Mouse (Mus musculus): Measurements from ENCODE around the gene Cacna2d1.

Gene Cacna2d1

DNA sequence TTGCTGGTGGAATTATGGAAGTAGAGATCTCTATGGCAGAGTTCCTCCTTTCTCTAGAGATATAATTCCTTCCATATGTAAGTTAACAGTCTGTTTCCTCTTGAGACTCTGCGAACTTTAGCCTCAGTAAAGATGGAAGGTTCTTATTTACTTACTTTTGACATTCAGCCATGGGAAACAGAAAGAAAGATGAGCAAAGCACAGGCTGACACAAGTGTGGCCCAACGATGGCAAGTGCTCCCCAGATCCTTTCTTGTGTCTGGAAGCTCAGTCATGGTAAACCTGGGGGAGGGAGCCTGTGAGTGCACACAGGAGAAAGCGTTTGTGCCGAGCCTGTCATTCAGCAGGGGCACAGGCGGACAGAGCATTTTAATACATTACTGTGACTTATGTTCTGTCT, 48.9 kb downstream of the Cacna2d1 start:
- DNase-seq (ENCODE audit: low spot score): no peak

DNA sequence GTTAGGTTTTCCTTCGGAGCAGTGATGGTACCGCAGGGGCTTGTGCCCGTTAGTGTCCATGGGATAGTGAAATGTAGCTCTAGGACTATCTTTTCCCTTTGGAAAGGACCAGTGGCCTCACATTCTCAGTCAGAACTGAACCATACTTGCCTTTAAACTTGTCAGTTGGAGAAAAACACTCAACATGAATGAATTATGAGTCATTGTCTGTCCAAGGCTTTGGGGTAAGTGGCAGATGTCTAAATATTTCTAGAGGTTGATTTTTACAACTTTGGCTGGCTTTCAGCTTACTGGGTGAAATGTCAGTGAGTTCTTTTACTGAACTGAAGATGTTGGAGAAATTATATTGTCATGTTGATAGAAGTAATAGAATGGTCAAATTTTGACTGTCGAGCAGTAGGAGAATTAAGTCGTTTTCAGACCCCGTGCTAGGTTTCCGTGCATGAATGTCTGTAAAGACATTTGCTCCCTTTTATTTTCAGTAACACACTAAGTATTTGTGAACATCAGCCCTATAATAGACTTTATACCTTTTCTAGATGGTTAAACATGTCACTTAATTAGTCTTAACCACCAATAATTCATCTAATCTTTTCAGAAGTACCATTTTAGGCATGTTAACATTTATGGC, 50.9 kb downstream of the Cacna2d1 start:
- DNase-seq (ENCODE audit: low spot score): no peak

DNA sequence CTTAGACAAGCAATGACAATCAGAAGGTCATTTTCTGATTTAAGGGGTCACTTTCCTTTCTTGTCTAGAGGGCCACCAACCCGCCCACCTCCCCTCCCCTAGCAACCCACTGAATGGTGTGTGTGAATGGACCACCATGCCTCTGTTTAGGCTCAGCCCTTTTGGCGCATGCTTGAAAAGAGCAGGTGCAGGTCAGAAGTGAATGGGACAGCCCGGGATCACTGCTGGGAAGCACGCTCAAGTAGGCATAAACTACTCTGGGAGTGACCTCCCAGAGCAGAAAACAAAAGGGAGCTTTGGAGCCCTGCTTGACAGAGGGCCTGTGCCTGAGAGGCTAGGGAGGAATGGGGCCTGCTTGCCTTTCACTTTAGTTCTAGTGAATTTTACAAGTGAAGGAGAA, 51.4 kb downstream of the Cacna2d1 start:
- DNase-seq (ENCODE audit: low spot score): no peak

DNA sequence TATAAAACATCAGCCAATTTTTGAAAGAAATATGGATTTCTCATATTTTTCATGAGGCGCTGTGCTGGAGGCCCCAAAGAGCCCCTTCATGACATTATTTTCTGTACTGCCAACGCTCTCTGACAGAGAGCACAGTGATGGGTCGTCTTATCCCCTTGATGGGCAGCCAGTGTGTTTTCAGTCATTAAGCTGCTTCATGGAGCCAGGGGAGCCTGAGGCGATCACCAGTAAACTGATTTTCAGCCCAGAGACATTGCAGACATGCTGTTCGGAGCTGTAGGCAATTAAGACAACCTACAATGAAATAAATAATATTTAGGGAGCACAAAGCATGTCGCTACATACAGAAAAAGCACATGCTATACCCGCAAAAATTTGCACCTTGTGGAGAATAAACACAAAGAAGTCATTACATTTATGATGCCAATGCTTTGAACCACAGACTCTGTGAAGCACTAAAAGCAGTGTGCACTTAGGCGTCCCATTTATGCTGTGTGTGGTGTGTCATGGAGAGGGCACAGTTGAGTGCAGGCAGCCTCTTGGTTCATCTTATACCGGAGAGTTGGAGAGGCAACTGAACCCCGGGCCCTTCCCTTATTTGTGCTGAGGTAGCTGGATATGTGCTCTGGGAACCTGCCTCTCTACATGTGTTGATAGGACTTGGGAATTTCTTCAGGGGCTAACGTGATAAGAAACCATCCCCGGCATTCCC, 57.1 kb downstream of the Cacna2d1 start:
- DNase-seq (ENCODE audit: low spot score): no peak

DNA sequence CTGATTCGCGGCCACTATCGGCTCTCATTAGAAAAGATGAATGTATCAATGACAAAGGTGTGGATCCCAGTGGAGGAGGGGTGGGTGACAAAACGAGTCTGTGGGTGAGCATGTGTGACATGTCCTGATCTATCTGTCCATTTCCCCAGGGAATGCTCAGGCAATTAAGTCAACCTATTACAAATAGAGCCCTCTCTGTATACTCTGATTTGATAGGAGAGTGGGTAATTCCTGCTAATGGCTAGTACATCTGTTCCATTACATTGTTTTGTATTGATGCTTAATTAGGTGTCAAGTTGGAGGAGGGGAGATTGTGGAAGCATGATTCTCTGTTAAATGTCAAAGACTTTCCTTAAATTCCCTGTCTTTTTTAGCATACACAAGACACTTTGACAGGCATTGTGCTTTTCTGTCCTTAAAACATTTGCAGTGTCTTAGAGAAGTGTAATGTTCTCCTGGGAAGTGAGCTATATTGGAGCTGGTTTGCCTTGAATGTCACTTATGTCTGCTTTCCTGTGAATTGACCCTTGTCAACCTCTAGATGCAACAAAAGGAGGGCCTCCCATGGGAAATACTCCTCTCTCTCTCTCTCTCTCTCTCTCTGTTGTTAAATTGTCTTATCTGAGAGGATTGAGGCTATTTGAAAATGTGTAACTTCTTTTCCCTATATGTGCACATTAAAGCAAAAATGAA, 58.9 kb downstream of the Cacna2d1 start:
- no peak for DNase-seq (ENCODE audit: low spot score)

GRCm38 (mm10) chr5:15997190-15997589, 62.7 kb downstream of the Cacna2d1 start:
- DNase-seq (ENCODE audit: low spot score): no peak

DNA sequence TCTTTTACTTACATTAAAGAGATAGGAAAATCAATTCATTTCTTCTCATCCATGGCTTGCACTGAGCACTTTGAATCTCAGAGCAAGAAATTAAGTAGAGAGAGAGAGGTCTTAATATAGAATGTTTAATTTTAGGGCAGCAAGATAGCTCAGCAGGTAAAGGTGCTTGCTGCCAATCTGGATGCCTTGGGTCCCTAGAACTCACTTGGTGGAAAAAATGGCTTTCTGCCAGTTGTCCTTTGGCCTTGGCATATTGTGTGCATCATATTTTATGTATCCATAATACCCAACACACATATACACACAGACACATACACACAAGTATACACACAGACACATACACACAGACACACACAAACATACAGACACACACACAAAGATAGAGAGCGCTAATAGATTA, 63.3 kb downstream of the Cacna2d1 start:
- no peak for DNase-seq (ENCODE audit: low spot score)

GRCm38 (mm10) chr5:16000917-16001316, 66.4 kb downstream of the Cacna2d1 start:
- DNase-seq (ENCODE audit: low spot score): no peak

DNA sequence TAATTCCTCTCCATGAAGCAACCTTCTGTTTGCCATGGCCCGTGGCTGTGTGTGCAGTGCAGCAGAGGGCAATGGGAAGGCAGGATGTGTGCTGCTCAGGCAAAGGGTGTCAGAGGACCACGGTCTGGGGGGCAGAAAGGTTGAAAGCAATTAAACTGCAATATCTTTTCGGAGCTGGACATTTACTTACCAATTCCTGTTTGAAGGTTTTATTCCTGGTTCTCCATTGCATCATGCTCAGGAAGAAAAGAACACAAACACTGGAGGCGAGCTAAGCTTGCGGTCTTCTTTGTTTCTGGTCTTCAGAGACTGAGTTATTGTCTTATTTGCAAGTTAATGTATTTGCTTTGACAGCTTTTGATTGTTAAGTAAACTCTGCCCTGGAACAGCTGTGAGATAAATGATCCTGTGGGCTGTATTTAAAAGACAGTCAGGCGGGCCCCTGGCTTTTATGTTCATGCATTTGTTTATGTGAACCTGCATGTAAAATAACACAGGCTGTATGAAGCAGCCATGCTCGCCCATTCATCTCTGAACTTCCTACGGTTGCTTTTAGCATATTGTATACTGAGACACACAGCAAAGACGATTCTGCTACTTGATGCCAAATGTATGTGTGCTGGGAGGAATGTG, 68.1 kb downstream of the Cacna2d1 start:
- no peak for DNase-seq (ENCODE audit: low spot score)

DNA sequence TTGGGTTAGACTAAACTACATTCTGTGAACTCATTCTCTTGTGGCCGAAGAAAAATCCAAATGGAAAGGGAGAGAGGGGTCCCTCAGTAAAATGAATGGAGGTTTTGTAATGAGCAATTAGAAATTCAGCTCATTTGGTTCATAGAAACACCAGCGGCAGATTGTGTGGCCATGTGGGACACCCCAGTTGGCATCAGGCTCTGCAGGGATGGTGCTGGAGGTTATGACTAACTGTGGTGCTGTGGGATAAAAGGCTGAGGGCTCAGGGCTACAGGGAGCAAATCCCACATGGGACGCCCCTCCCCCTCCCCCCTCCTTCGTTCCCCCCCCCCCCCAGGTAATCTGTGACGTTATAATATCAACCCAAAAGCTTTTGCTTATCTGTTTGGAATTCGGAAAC, 69.8 kb downstream of the Cacna2d1 start:
- DNase-seq (ENCODE audit: low spot score): peak; percentile 66

DNA sequence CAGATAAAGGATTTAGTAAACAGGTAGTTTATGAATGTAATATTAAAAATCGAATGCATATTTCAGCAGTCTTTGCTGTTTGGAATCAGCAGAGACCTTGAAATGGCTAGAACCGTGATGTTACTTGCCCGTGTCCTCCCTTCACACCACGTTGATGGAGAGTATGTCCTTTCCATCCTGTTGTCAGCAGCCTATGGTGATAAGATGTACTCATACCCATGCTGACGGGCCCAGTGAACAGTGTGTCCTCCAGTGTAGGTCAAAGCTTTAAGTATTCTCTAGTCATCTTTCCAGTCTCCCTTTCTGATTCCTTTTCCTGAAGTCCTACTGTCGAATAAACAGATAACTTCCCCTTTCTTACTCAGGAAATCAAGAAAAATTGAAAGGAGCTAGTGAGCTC, 72.5 kb downstream of the Cacna2d1 start:
- DNase-seq (ENCODE audit: low spot score): no peak

DNA sequence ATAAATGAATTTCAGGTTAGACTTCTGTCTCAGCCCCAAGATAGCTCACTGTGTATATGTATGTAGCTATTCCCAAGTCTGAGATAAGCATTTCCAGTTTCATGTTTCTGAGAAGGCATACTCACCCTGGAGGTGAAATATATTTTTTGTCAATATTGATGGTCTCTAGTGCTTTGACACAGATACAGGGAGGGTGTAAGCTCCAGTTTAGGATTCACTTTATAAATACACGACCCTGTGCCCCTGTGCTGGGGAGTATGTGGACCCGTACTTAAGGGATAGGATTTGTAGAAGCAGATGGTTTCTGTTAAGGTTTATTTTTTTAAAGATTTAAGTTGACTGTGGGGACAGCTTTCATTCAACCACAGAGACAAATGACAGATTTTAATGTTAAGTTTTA, 79.2 kb downstream of the Cacna2d1 start:
- DNase-seq (ENCODE audit: low spot score): no peak

GRCm38 (mm10) chr5:16014392-16014791, 79.9 kb downstream of the Cacna2d1 start:
- DNase-seq (ENCODE audit: low spot score): no peak

GRCm38 (mm10) chr5:16024626-16025417, 90.3 kb downstream of the Cacna2d1 start:
- no peak for DNase-seq (ENCODE audit: low spot score)

GRCm38 (mm10) chr5:16028881-16029280, 94.4 kb downstream of the Cacna2d1 start:
- no peak for DNase-seq (ENCODE audit: low spot score)

GRCm38 (mm10) chr5:16029481-16029880, 95.0 kb downstream of the Cacna2d1 start:
- DNase-seq (ENCODE audit: low spot score): no peak

GRCm38 (mm10) chr5:16033569-16033968, 99.1 kb downstream of the Cacna2d1 start:
- no peak for DNase-seq (ENCODE audit: low spot score)

DNA sequence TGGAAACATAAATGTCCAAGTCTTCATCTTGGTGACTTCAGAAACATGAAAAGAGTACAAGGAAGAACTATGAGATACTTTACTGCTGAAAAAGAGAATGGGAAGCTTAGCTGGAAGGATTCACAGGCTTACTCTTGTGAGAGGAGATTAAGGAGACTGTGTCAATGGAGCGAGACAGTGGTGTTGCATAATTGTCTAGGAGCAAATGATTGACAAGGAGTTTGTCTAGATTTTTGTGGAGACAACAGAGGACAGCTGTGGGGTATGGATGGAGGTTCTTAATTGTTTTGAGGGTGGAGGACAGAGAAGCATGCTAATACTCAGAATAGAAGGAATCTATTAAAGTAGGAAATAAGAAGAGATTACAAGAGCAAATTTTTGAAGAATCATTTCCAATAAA, 100.8 kb downstream of the Cacna2d1 start:
- no peak for DNase-seq (ENCODE audit: low spot score)

DNA sequence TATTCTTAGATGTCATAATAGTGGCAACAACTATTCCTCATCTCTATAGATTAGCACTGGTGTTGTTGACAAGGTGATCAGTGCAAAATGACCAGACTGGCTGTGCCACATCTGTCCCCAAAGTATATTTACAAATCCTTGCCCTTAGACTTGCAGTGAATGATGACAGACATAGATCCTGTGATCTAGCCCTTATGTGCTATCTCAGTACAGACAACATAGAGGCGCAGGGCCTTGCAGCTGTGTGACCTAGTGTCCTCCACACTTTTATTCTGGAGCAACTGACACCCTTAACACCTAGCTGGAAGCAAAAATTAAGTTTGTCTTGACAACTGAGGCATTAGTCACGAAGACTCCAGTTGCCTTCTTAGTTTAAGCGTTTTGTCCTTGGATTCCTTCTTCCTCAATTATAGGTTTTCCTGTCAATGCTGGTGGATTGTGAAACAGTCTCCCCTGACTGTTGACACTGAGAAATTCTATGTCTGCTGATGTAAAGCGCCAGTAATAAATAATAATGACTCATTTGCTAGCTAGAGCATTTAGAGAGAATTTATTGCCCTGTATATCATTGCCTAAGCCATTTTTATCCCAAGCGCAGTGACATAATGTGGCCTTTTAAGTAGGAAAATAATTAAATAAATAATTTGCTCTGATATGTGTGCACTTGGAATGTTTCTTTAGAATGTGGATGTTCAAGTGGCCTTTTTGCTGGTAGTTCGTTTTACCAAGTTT, 110.8 kb downstream of the Cacna2d1 start:
- no peak for DNase-seq (ENCODE audit: low spot score)

DNA sequence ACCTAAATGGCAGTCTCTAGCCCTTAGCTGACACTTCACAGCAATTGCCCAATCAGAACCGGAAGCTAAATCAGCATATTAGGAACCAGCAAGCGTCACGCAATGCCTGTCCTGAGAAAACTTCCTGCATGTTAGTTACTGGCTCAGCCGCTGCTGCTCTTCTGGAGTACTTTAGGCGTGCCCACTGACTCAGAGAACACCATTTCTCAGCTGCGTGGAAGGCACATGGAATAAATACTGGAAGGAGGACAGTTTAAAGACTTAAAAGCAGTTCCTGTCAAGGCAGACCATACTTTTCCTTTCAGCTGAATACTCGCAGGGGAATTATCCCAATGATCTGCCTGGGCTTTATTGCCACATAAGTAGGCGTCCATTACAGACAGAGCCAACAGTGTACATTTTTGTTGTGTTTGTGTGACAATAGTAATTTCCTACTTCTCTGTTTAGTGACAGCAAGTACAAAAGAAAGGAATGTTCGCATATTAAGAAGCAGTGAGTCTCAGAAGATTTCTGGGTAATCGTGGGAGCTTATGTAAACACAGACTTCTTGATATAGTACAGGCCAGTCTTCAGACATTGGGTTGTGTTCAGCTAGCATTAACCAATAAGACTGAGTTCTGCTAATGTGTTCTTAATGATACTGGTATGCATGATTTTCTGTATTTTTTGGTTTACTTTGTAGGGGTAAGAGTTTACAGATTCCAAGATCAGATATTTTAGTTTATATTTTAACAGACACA, 113.1 kb downstream of the Cacna2d1 start:
- no peak for DNase-seq (ENCODE audit: low spot score)

GRCm38 (mm10) chr5:16056795-16057194, 122.3 kb downstream of the Cacna2d1 start:
- DNase-seq (ENCODE audit: low spot score): peak; percentile 35
